Mouse (Mus musculus) MEL (cell line): ENCODE measurements at regions not wholly inside any gene's neighbourhood (a gene's known extent, or its start where the extent isn't known, plus 50 kb on each side); places are given as distances from the start of the nearest gene placed in this dataset.

Source experiments
- CHD2 ChIP-seq: IDR thresholded peaks from 2 replicates; pipeline ENCODE4 v1.6.1; 2011; ENCODE audit warnings: low read length, improper control_type of control experiment
- CTCF ChIP-seq, 3 experiments: IDR thresholded peaks in 2 of 3; conservative IDR thresholded peaks in 1 of 3; 2 replicates each; pipeline ENCODE4 v1.5.1; 2011 to 2012; ENCODE audit warnings: low read length in 3 of 3, low read depth in 2 of 3, mild to moderate bottlenecking in 2 of 3, improper control_type of control experiment in 1 of 3, inconsistent platforms in 1 of 3, mixed read lengths in 1 of 3, moderate library complexity in 1 of 3; ENCODE audit not compliant: control insufficient read depth in 1 of 3, insufficient read depth in 1 of 3, poor library complexity in 1 of 3, severe bottlenecking in 1 of 3
- EP300 ChIP-seq, 2 experiments: IDR thresholded peaks; 2 replicates each; pipeline ENCODE4 v1.6.1; 2011; ENCODE audit warnings: improper control_type of control experiment in 2 of 2, low read length in 2 of 2, low read depth in 1 of 2, mild to moderate bottlenecking in 1 of 2
- USF2 ChIP-seq, 2 experiments: IDR thresholded peaks; 2 replicates each; pipeline ENCODE4 v1.6.1; 2011 to 2012; ENCODE audit warnings: improper control_type of control experiment in 2 of 2, low read length in 2 of 2, borderline replicate concordance in 1 of 2, inconsistent platforms in 1 of 2, low read depth in 1 of 2, mild to moderate bottlenecking in 1 of 2; ENCODE audit not compliant: insufficient read depth in 1 of 2

- TF ChIP-seq CHD2 (no peak), CTCF (IDR thresholded peaks at IDR 0.05 in 2 of 3, conservative IDR thresholded peaks at IDR 0.05 in 1 of 3; ENCODE audit: control insufficient read depth in 1 of 3, insufficient read depth in 1 of 3, low read depth in 2 of 3, low read length in 3 of 3, poor library complexity in 1 of 3, severe bottlenecking in 1 of 3) (no peak), USF2 (IDR thresholded peaks at IDR 0.05; ENCODE audit: borderline replicate concordance in 1 of 2, insufficient read depth in 1 of 2, low read depth in 1 of 2, low read length in 2 of 2) (no peak), EP300 (IDR thresholded peaks at IDR 0.05; ENCODE audit: low read depth in 1 of 2, low read length in 2 of 2) (no peak)
Measured at GRCm38 (mm10) chr2:27603333-27603732, 72.9 kb upstream of the Rxra start.
